ENCODE assay signal across 8 mouse cellular contexts in the genomic region with DNA sequence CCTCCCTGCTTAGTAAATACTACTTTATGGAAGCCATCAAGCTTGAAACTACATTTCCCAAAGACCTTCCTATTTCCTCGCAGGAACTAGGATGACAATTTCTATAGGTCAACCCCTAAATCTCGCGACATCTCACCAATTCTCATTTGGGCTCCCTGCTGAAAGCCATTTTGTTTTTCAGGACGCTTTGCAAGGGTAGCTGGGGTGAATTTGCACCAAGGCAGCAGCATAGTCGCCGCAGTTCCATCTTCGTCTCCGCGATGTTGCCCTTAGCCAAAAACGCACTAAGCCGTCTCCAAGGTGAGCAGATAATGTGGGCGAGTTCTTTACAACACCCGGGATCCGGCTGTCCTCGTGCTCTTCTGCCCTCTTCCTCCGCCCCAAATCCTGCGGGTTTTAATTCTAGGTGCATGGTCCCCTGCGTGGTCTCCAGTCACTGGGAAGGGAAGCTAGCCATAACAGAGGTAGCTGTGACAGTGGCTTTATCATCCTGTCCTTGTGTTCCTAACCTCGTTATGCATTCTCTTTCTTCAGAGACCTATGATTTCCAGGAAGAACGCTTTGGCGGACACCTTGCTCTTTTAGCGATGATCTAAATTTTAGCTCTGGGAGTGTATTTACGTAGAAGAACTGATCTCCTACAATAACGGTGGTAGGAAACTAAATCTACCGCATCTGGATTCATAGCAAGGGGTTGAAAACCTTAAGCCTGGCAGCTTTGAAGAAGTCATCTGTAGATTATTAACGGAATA. TPM values are rescaled to one million over a fixed set of nuclear protein-coding genes. Genes with fewer than 3 reads are reported as not detected.
DNase-seq lines count a peak whose midpoint lies in the region; ATAC-seq and TF ChIP-seq lines count a peak whose summit lies in the region.

A gene (plus strand): TSS at position 130 of the 752 bp plus-strand sequence.

- WGBS in embryonic facial prominence, embryonic 12.5 days = 13% methylated on average over 26 of the region's 26 CpGs
- 19% methylated on average over 26 of the region's 26 CpGs for WGBS in intestine, postnatal 0 days
- 17% methylated on average over 26 of the region's 26 CpGs for whole genome bisulfite sequencing in midbrain, embryonic 10.5 days

- intact Hi-C loops in left cerebral cortex, postnatal 36 days (cut with DNase I) = no loop called here

- H3K4me1 ChIP-seq in embryonic facial prominence, embryonic 12.5 days = no peaks in the 10 kb centered on the region
- no peaks in the 10 kb centered on the region for H3K4me1 ChIP-seq in intestine, postnatal 0 days (replicated peaks; ENCODE audit: control insufficient read depth, insufficient read depth, low read length)
- H3K4me1 ChIP-seq in midbrain, embryonic 10.5 days = no peaks in the 10 kb centered on the region

- no peak for ATAC-seq in embryonic facial prominence, embryonic 12.5 days (ENCODE audit: insufficient number of reproducible peaks, insufficient read depth, low FRiP score, low TSS enrichment)
- peak; percentile 61 for ATAC-seq in granulocyte monocyte progenitor cell, adult 5-6 weeks (replicated peaks; ENCODE audit: poor library complexity, severe bottlenecking)
- ATAC-seq in intestine, postnatal 0 days = peak; percentile 42

- peak within 1 kb of the TSS; percentile 59 for H3K4me3 ChIP-seq in embryonic facial prominence, embryonic 12.5 days
- peak within 1 kb of the TSS; percentile 62 for H3K4me3 ChIP-seq in intestine, postnatal 0 days (ENCODE audit: low read depth, low read length)
- peak within 1 kb of the TSS; percentile 63 for H3K4me3 ChIP-seq in midbrain, embryonic 10.5 days

- peak within 1 kb of the TSS; percentile 37 for H3K4me2 ChIP-seq in embryonic facial prominence, embryonic 12.5 days (replicated peaks)
- H3K4me2 ChIP-seq in intestine, postnatal 0 days (replicated peaks; ENCODE audit: low read depth) = peak within 1 kb of the TSS; percentile 57

- peak within 1 kb of the TSS; percentile 84 for H3K27ac ChIP-seq in embryonic facial prominence, embryonic 12.5 days
- peak within 1 kb of the TSS; percentile 85 for H3K27ac ChIP-seq in intestine, postnatal 0 days (ENCODE audit: low read depth, low read length)
- peak within 1 kb of the TSS; percentile 83 for H3K27ac ChIP-seq in midbrain, embryonic 10.5 days (replicated peaks)

- H3K9me3 ChIP-seq in embryonic facial prominence, embryonic 12.5 days = no peaks in the 10 kb centered on the region
- no peaks in the 10 kb centered on the region for H3K9me3 ChIP-seq in intestine, postnatal 0 days (ENCODE audit: control insufficient read depth)
- no peaks in the 10 kb centered on the region for H3K9me3 ChIP-seq in midbrain, embryonic 10.5 days (replicated peaks)

- H3K9ac ChIP-seq in embryonic facial prominence, embryonic 12.5 days = peak within 1 kb of the TSS; percentile 53
- H3K9ac ChIP-seq in intestine, postnatal 0 days (ENCODE audit: low read depth, low read length) = peak within 1 kb of the TSS; percentile 60

- H3K27me3 ChIP-seq in embryonic facial prominence, embryonic 12.5 days = no peaks in the 10 kb centered on the region
- H3K27me3 ChIP-seq in intestine, postnatal 0 days (replicated peaks; ENCODE audit: control insufficient read depth, insufficient read depth, low read length) = no peaks in the 10 kb centered on the region
- H3K27me3 ChIP-seq in midbrain, embryonic 10.5 days (ENCODE audit: low read depth, poor library complexity, severe bottlenecking) = peaks cover 5% of the 10 kb centered on the region; the same call in 1 of the 2 replicates

- TF ChIP-seq CTCF in intestine, postnatal 0 days (IDR thresholded peaks at IDR 0.05; ENCODE audit: low read depth) = no peak

- peak; percentile 95 for DNase-seq in 3T3-L1 (ENCODE audit: low read depth, low spot score)
- peak; percentile 64 to 77 for DNase-seq in adrenal gland, postnatal 36 days
- DNase-seq in left cerebral cortex, postnatal 36 days (ENCODE audit: low spot score in 2 of 2) = peak; percentile 53 to 68
- DNase-seq in midbrain, embryonic 10.5 days (ENCODE audit: low spot score) = peak; percentile 75
- peak; percentile 53 for DNase-seq in right cerebral cortex, postnatal 4 days

- H3K36me3 ChIP-seq in embryonic facial prominence, embryonic 12.5 days = peaks cover 5% of the 10 kb centered on the region; the same call in 1 of the 2 replicates
- no peaks in the 10 kb centered on the region for H3K36me3 ChIP-seq in intestine, postnatal 0 days (ENCODE audit: control insufficient read depth, insufficient read depth)
- H3K36me3 ChIP-seq in midbrain, embryonic 10.5 days = peaks cover 26% of the 10 kb centered on the region

RNA-seq across cellular contexts. Expression of the gene that starts here (rescaled TPM):
- 100 to 1,000 TPM; 439 to 509 TPM for total RNA-seq in adrenal gland, postnatal 36 days (2021)
- polyA plus RNA-seq in embryonic facial prominence, embryonic 12.5 days (2016; fragmentation: Nextera tagmentation; extraction: Ambion mirVana) = 320 and 347 TPM in 2 replicates
- total RNA-seq in granulocyte monocyte progenitor cell, adult 5-6 weeks (2014; fragmentation: Nextera tagmentation) = 400 and 470 TPM in 2 replicates
- 522 and 568 TPM in 2 replicates for total RNA-seq in granulocyte monocyte progenitor cell, adult 5-6 weeks (2017)
- polyA plus RNA-seq in intestine, postnatal 0 days (2015; fragmentation: Nextera tagmentation; extraction: Ambion mirVana) = 796 and 896 TPM in 2 replicates
- 100 to 1,000 TPM; 319 to 333 TPM for total RNA-seq in left cerebral cortex, postnatal 36 days (2021)
- polyA plus RNA-seq in midbrain, embryonic 10.5 days (2016; fragmentation: Nextera tagmentation; extraction: Ambion mirVana) = 273 and 288 TPM in 2 replicates
